Mouse (Mus musculus) myocyte (in vitro differentiated cells): ENCODE data around the gene Tmem167. TPM values are rescaled to one million over a fixed set of nuclear protein-coding genes. Genes with fewer than 3 reads are reported as not detected.

Experiments
- H3K27me3 ChIP-seq: one replicate; pipeline ENCODE4 v1.6.1; 2011; ENCODE audit not compliant: control insufficient read depth, insufficient read depth, insufficient read length
- H3K36me3 ChIP-seq: one replicate; pipeline ENCODE4 v1.6.1; 2011; ENCODE audit not compliant: control insufficient read depth, insufficient read depth
- H3K4me2 ChIP-seq: one replicate; pipeline ENCODE4 v1.6.1; 2011; ENCODE audit warnings: low read depth, control low read depth
- H3K4me3 ChIP-seq: one replicate; pipeline ENCODE4 v1.5.1; 2011; ENCODE audit warnings: mild to moderate bottlenecking, control low read depth, moderate library complexity
- H3K79me2 ChIP-seq: one replicate; pipeline ENCODE4 v1.6.1; 2011; ENCODE audit not compliant: control insufficient read depth, insufficient read depth
- H3ac ChIP-seq: one replicate; pipeline ENCODE4 v1.6.1; 2011; ENCODE audit not compliant: control insufficient read depth, insufficient read length
- CEBPB ChIP-seq: IDR thresholded peaks from 2 replicates; pipeline ENCODE4 v1.6.1; 2011; ENCODE audit warnings: mild to moderate bottlenecking, moderate library complexity; ENCODE audit not compliant: poor library complexity, insufficient read depth, severe bottlenecking
- E2F4 ChIP-seq: IDR thresholded peaks from one replicate; pipeline ENCODE4 v1.6.1; 2011; ENCODE audit warnings: mild to moderate bottlenecking, control low read depth, moderate library complexity; ENCODE audit not compliant: insufficient read depth
- MAX ChIP-seq: IDR thresholded peaks from one replicate; pipeline ENCODE4 v1.6.1; 2011; ENCODE audit warnings: low read depth, mild to moderate bottlenecking, control low read depth
- MYOD1 ChIP-seq, 3 experiments: IDR thresholded peaks; one replicate each; pipeline ENCODE4 v1.6.1; 2011; ENCODE audit warnings: control low read depth in 2 of 3, low read depth in 2 of 3, mild to moderate bottlenecking in 2 of 3, moderate library complexity in 1 of 3; ENCODE audit not compliant: insufficient read length in 2 of 3, control insufficient read depth in 1 of 3
- MYOG ChIP-seq, 3 experiments: IDR thresholded peaks; one replicate each; pipeline ENCODE4 v1.6.1; 2011; ENCODE audit warnings: control low read depth in 2 of 3, low read depth in 2 of 3, mild to moderate bottlenecking in 2 of 3; ENCODE audit not compliant: insufficient read length in 2 of 3, control insufficient read depth in 1 of 3, insufficient read depth in 1 of 3
- POLR2A ChIP-seq: IDR thresholded peaks from one replicate; pipeline ENCODE4 v1.6.1; 2011; ENCODE audit warnings: low read depth, mild to moderate bottlenecking, control low read depth, moderate library complexity; ENCODE audit not compliant: insufficient read length
- POLR2AphosphoS2 ChIP-seq: IDR thresholded peaks from one replicate; pipeline ENCODE4 v1.6.1; 2011; ENCODE audit warnings: low read depth, control low read depth; ENCODE audit not compliant: insufficient read length
- REST ChIP-seq: IDR thresholded peaks from one replicate; pipeline ENCODE4 v1.6.1; 2011; ENCODE audit warnings: mild to moderate bottlenecking, control low read depth, moderate library complexity; ENCODE audit not compliant: insufficient read depth, insufficient read length
- SRF ChIP-seq: IDR thresholded peaks from one replicate; pipeline ENCODE4 v1.6.1; 2011; ENCODE audit warnings: low read depth; ENCODE audit not compliant: control insufficient read depth, insufficient read length
- TCF12 ChIP-seq: IDR thresholded peaks from one replicate; pipeline ENCODE4 v1.6.1; 2011; ENCODE audit warnings: mild to moderate bottlenecking, control low read depth; ENCODE audit not compliant: poor library complexity, insufficient read depth, severe bottlenecking
- TCF3 ChIP-seq: IDR thresholded peaks from one replicate; pipeline ENCODE4 v1.6.1; 2011; ENCODE audit warnings: low read depth, control low read depth; ENCODE audit not compliant: insufficient read length
- USF1 ChIP-seq: IDR thresholded peaks from one replicate; pipeline ENCODE4 v1.6.1; 2011; ENCODE audit warnings: low read depth, mild to moderate bottlenecking, control low read depth, moderate library complexity
- polyA plus RNA-seq: library from polyadenylated mRNA; unstranded; fragments of >200 nt; fragmentation: generic; extraction: Trizol; gene quantifications from one replicate; pipeline ENCODE4 v1.2.1, GENCODE M21; 2012; ENCODE audit warnings: missing spikeins

Tmem167 gene
- 8.1 TPM for polyA plus RNA-seq

DNA sequence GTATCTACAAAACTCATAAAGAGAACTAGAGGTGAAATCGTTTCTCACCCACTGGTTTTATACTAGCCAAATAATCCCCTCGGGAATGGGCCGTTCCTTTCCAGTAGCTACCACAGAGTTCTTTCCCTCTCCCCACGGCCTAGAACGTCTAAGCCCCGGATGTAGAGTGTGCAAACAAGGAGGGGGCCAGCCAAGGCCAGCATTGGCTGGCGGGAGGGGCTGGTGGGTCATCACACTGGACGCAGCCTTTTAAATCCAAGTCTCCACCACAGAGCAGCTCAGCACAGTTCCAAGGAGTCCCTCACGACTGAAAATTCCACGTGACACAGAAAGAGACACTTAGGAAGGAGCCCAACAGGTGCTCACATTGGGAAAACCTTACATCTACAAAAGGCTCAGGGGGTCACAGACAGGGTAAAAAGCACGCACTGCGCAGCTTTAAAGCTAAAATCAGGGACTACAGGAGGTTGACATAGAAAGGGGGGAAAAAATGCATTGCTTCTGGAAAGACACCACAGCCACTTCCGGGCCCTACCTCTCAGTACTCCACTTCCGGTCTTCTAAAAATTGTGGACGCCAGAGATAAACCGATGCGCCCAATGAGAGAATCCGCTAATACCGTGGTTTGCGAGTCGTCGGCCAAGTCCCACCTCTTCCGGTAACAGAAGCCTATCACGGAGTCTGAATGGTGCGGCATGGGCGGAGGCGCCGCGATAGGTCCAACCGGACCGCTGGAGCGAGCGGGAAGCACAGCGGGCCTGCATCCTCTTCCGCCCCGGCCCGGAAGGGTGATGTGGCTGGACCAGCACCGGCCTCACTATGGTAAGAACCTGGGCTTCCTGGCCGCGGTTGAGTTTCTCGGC is at the start of gene Tmem167, which contains the start of gene Xrcc4:
TSS of gene Tmem167 (plus strand) at position 162 of the 863 bp plus-strand sequence.
TSS of gene Xrcc4 (minus strand) at position 647 of the 863 bp plus-strand sequence.
- Histone ChIP-seq H3K79me2 (peaks cover 56% of the 10 kb centered on the region), H3K4me2 (peak within 1 kb of the TSS; percentile 74), H3K36me3 (no peaks in the 10 kb centered on the region), H3K27me3 (no peaks in the 10 kb centered on the region), H3K4me3 (peak within 1 kb of the TSS; percentile 69), H3ac (peak within 1 kb of the TSS; percentile 6)
- TF ChIP-seq USF1 (peak; percentile 35), E2F4 (peak; percentile 63), POLR2A (peak; percentile 74), POLR2AphosphoS2 (peak; percentile 63), CEBPB (no peak), MYOG (IDR thresholded peaks at IDR 0.05; ENCODE audit: control insufficient read depth in 1 of 3, insufficient read depth in 1 of 3, insufficient read length in 2 of 3, low read depth in 2 of 3) (no peak)

DNA sequence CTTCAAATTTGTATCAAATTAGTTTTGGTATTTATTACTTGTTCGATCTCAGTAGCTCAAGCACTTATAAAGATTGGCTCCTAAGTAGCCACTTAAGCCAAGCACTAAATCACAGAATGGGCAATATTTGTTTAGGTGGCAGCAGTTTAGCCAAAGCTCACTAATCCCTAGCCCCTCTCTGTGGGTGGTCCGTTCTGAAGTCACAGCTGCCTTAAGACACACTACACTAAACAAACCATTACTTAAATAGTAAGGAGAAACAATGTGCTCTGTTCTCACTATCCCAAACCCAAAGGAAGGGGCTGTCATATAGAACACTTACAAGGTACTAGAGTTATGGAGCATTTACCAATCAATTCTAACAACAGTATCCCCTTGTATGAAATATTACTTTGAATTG is 49.3 kb upstream of the Tmem167 start:
- H3K79me2 ChIP-seq: no peaks in the 10 kb centered on the region
- no peak overlapping the region for H3K4me3 ChIP-seq
- H3K27me3 ChIP-seq: no peaks in the 10 kb centered on the region
- H3K36me3 ChIP-seq: no peaks in the 10 kb centered on the region
- H3ac ChIP-seq: no peak overlapping the region
- TF ChIP-seq SRF (no peak), USF1 (no peak), REST (no peak), CEBPB (no peak)
- no peak overlapping the region for H3K4me2 ChIP-seq

DNA sequence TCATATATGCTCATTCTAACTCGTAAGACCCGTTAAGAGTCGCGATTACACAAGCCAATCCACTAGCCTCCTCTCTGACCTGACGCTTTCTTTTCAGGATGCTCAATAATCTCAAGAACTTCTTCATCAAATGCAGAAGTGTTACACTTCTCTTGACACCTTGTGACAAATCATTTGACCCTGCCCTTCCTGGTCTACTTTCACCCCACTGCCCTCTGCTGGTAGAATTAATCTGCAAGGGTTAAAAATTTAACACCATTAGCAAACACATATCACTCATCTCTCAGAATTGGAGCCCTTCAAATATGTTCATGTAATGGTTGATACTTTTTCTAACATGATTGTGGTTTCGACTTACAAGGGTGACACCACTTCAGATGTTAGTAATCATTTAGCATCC is 37.2 kb upstream of the Tmem167 start:
- TF ChIP-seq MAX: no peak
- TF ChIP-seq SRF: no peak
- TF ChIP-seq POLR2A: no peak
- no peak for TF ChIP-seq TCF12
- no peak for TF ChIP-seq REST
- TF ChIP-seq POLR2AphosphoS2: no peak
- TF ChIP-seq MYOG (IDR thresholded peaks at IDR 0.05; ENCODE audit: control insufficient read depth in 1 of 3, insufficient read depth in 1 of 3, insufficient read length in 2 of 3, low read depth in 2 of 3): no peak
- TF ChIP-seq USF1: no peak
- TF ChIP-seq E2F4: no peak
- no peak for TF ChIP-seq TCF3
- no peak for TF ChIP-seq CEBPB
- no peak for TF ChIP-seq MYOD1 (IDR thresholded peaks at IDR 0.05; ENCODE audit: control insufficient read depth in 1 of 3, insufficient read length in 2 of 3, low read depth in 2 of 3)
- Histone ChIP-seq H3K27me3 (no peaks in the 10 kb centered on the region), H3K4me2 (no peak overlapping the region), H3K79me2 (no peaks in the 10 kb centered on the region), H3ac (no peak overlapping the region), H3K36me3 (no peaks in the 10 kb centered on the region), H3K4me3 (no peak overlapping the region)

DNA sequence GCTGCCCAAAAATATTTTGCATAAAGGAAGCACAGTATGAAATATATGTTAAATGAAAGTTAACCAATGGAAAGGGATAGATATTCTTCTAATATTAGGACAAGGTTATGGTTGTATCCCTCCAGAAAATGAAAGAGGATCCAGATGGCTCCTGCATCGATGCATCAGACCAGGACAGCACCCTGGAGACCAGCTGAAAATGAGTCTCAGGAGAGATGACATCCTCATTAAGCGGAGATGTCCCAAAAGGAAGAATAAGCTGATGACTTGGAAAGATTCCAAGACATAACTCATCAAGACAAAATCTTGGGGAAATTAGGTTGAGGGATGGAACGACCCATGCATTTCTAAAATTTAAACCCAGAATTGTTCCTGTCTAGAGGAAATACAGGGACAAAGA is 36.5 kb upstream of the Tmem167 start:
- Histone ChIP-seq H3K4me3 (no peak overlapping the region), H3K4me2 (no peak overlapping the region), H3K79me2 (no peaks in the 10 kb centered on the region), H3K27me3 (no peaks in the 10 kb centered on the region), H3K36me3 (no peaks in the 10 kb centered on the region), H3ac (no peak overlapping the region)
- no peak for TF ChIP-seq POLR2A
- TF ChIP-seq MYOD1 (IDR thresholded peaks at IDR 0.05; ENCODE audit: control insufficient read depth in 1 of 3, insufficient read length in 2 of 3, low read depth in 2 of 3): no peak
- TF ChIP-seq CEBPB: no peak
- no peak for TF ChIP-seq E2F4
- TF ChIP-seq REST: no peak

DNA sequence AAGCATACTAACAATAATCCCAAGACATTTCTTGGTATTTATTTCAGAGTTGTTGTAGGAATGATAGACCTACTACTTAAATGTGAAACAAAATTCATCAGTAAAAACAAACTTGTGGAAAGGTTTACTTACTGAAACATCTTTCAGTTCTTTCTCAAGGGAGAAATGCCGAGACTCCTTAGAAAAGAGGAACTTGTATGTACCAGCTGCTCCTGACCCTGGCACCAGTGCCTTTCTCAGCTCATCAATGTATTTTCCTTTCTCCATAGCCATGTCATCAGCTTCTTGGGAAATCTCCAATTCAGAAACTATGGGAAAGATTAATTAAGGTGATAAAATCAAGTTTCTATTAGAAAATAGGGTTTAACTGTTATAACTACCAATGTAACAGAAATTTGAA is 27.0 kb upstream of the Tmem167 start:
- no peak for TF ChIP-seq REST
- TF ChIP-seq MAX: no peak
- no peak for TF ChIP-seq TCF12
- TF ChIP-seq E2F4: no peak
- no peak for TF ChIP-seq MYOD1 (IDR thresholded peaks at IDR 0.05; ENCODE audit: control insufficient read depth in 1 of 3, insufficient read length in 2 of 3, low read depth in 2 of 3)
- TF ChIP-seq SRF: no peak
- no peak for TF ChIP-seq TCF3
- TF ChIP-seq MYOG (IDR thresholded peaks at IDR 0.05; ENCODE audit: control insufficient read depth in 1 of 3, insufficient read depth in 1 of 3, insufficient read length in 2 of 3, low read depth in 2 of 3): no peak
- no peak for TF ChIP-seq POLR2A
- no peak for TF ChIP-seq CEBPB
- no peak for TF ChIP-seq USF1
- TF ChIP-seq POLR2AphosphoS2: no peak
- no peaks in the 10 kb centered on the region for H3K79me2 ChIP-seq
- H3ac ChIP-seq: no peak overlapping the region
- H3K4me3 ChIP-seq: no peak overlapping the region
- H3K27me3 ChIP-seq: no peaks in the 10 kb centered on the region
- no peak overlapping the region for H3K4me2 ChIP-seq
- H3K36me3 ChIP-seq: no peaks in the 10 kb centered on the region
